Mouse (Mus musculus): ENCODE measurements around the gene Tcf20. TPM values are rescaled to one million over a fixed set of nuclear protein-coding genes. Genes with fewer than 3 reads are reported as not detected.

The Tcf20 gene
- 15.0 and 15.5 TPM in 2 replicates for polyA plus RNA-seq (2014; fragmentation: Nextera tagmentation; extraction: Ambion mirVana)

- H3K4me1 ChIP-seq (ENCODE audit: control insufficient read depth, insufficient read depth, low read length): peaks cover 33% of the 10 kb centered on the region; the same call in 1 of the 2 replicates
- H3K27ac ChIP-seq (ENCODE audit: low read length): peak within 1 kb of the TSS; percentile 21; the same call in 1 of the 2 replicates
- peak within 1 kb of the TSS; percentile 96 for H3K4me2 ChIP-seq (replicated peaks; ENCODE audit: low read depth, low read length)
- peak within 1 kb of the TSS; percentile 22; the same call in 1 of the 2 replicates for H3K9ac ChIP-seq (replicated peaks; ENCODE audit: low read depth, low read length)
- H3K9me3 ChIP-seq (ENCODE audit: control insufficient read depth, low read depth, low read length): no peaks in the 10 kb centered on the region
- no peaks in the 10 kb centered on the region for H3K36me3 ChIP-seq (ENCODE audit: control insufficient read depth, insufficient read depth, low read length)
- peak; percentile 94 for ATAC-seq (ENCODE audit: insufficient number of reproducible peaks, insufficient read depth, low FRiP score, low read depth)
- H3K27me3 ChIP-seq (ENCODE audit: control insufficient read depth, insufficient read depth, low read length): 0 out of 2 replicates have a peak, but pooled peaks cover 5% of the 10 kb centered on the region
- under 1% methylated on average over 20 of the region's 20 CpGs for WGBS
- H3K4me3 ChIP-seq (ENCODE audit: low read depth, low read length): peak within 1 kb of the TSS; percentile 39
Observed at GRCm38 (mm10) chr15:82987732-82988112, at the start of gene Tcf20. Tcf20 (minus strand) TSS chr15:82987872.

- peaks cover 36% of the 10 kb centered on the region for H3K4me1 ChIP-seq (ENCODE audit: control insufficient read depth, insufficient read depth, low read length)
- WGBS: 53% methylated on average over 14 of the region's 14 CpGs
- H3K36me3 ChIP-seq (ENCODE audit: control insufficient read depth, insufficient read depth, low read length): no peaks in the 10 kb centered on the region
- H3K9me3 ChIP-seq (ENCODE audit: control insufficient read depth, low read depth, low read length): no peaks in the 10 kb centered on the region
- H3K27ac ChIP-seq (ENCODE audit: low read length): no peak overlapping the region
- H3K27me3 ChIP-seq (ENCODE audit: control insufficient read depth, insufficient read depth, low read length): no peaks in the 10 kb centered on the region
- no peak overlapping the region for H3K4me3 ChIP-seq (ENCODE audit: low read depth, low read length)
- ATAC-seq (ENCODE audit: insufficient number of reproducible peaks, insufficient read depth, low FRiP score, low read depth): peak; percentile 34; the same call in 1 of the 2 replicates
- H3K9ac ChIP-seq (replicated peaks; ENCODE audit: low read depth, low read length): no peak overlapping the region
- no peak overlapping the region for H3K4me2 ChIP-seq (replicated peaks; ENCODE audit: low read depth, low read length)
Observed at GRCm38 (mm10) chr15:83036900-83037519, 49.3 kb upstream of the Tcf20 start.

- WGBS: 72% methylated on average over 7 of the region's 7 CpGs
- H3K27ac ChIP-seq (ENCODE audit: low read length): no peak overlapping the region
Observed at GRCm38 (mm10) chr15:83036089-83036488, 48.4 kb upstream of the Tcf20 start.

GRCm38 (mm10) chr15:83034275-83034977 lies 46.8 kb upstream of the Tcf20 start:
- H3K9me3 ChIP-seq (ENCODE audit: control insufficient read depth, low read depth, low read length): no peaks in the 10 kb centered on the region
- 14% methylated on average over 17 of the region's 17 CpGs for WGBS
- no peak for ATAC-seq (ENCODE audit: insufficient number of reproducible peaks, insufficient read depth, low FRiP score, low read depth)
- no peak overlapping the region for H3K27ac ChIP-seq (ENCODE audit: low read length)
- no peaks in the 10 kb centered on the region for H3K27me3 ChIP-seq (ENCODE audit: control insufficient read depth, insufficient read depth, low read length)
- no peak overlapping the region for H3K4me2 ChIP-seq (replicated peaks; ENCODE audit: low read depth, low read length)
- no peak overlapping the region for H3K9ac ChIP-seq (replicated peaks; ENCODE audit: low read depth, low read length)
- peaks cover 39% of the 10 kb centered on the region for H3K4me1 ChIP-seq (ENCODE audit: control insufficient read depth, insufficient read depth, low read length)
- H3K36me3 ChIP-seq (ENCODE audit: control insufficient read depth, insufficient read depth, low read length): no peaks in the 10 kb centered on the region
- H3K4me3 ChIP-seq (ENCODE audit: low read depth, low read length): no peak overlapping the region

More at GRCm38 (mm10) chr15:83036089-83036488, 48.4 kb upstream of the Tcf20 start:
- no peaks in the 10 kb centered on the region for H3K9me3 ChIP-seq (ENCODE audit: control insufficient read depth, low read depth, low read length)
- no peak overlapping the region for H3K4me2 ChIP-seq (replicated peaks; ENCODE audit: low read depth, low read length)
- H3K4me3 ChIP-seq (ENCODE audit: low read depth, low read length): no peak overlapping the region
- H3K36me3 ChIP-seq (ENCODE audit: control insufficient read depth, insufficient read depth, low read length): no peaks in the 10 kb centered on the region
- H3K9ac ChIP-seq (replicated peaks; ENCODE audit: low read depth, low read length): no peak overlapping the region
- ATAC-seq (ENCODE audit: insufficient number of reproducible peaks, insufficient read depth, low FRiP score, low read depth): no peak
- peaks cover 36% of the 10 kb centered on the region for H3K4me1 ChIP-seq (ENCODE audit: control insufficient read depth, insufficient read depth, low read length)
- no peaks in the 10 kb centered on the region for H3K27me3 ChIP-seq (ENCODE audit: control insufficient read depth, insufficient read depth, low read length)

- Histone ChIP-seq H3K4me3 (ENCODE audit: low read depth, low read length) (no peak within 1 kb of the TSS), H3K27me3 (ENCODE audit: control insufficient read depth, insufficient read depth, low read length) (no peaks in the 10 kb centered on the region), H3K9me3 (ENCODE audit: control insufficient read depth, low read depth, low read length) (no peaks in the 10 kb centered on the region), H3K4me2 (replicated peaks; ENCODE audit: low read depth, low read length) (no peak within 1 kb of the TSS), H3K36me3 (ENCODE audit: control insufficient read depth, insufficient read depth, low read length) (no peaks in the 10 kb centered on the region), H3K9ac (replicated peaks; ENCODE audit: low read depth, low read length) (no peak within 1 kb of the TSS), H3K27ac (ENCODE audit: low read length) (peak within 1 kb of the TSS; percentile 33; the same call in 1 of the 2 replicates), H3K4me1 (ENCODE audit: control insufficient read depth, insufficient read depth, low read length) (peaks cover 37% of the 10 kb centered on the region)
- WGBS: 50% methylated on average over 17 of the region's 17 CpGs
- ATAC-seq (ENCODE audit: insufficient number of reproducible peaks, insufficient read depth, low FRiP score, low read depth): no peak
Observed at GRCm38 (mm10) chr15:83032981-83033541, 45.4 kb upstream of the Tcf20 start, which contains the start of gene Nfam1. Nfam1 (minus strand) TSS chr15:83033306.

GRCm38 (mm10) chr15:83030884-83031283 lies 43.2 kb upstream of the Tcf20 start:
- H3K27ac ChIP-seq (ENCODE audit: low read length): no peak overlapping the region; the same call in 1 of the 2 replicates
- 57% methylated on average over 4 of the region's 4 CpGs for WGBS
- peaks cover 32% of the 10 kb centered on the region for H3K4me1 ChIP-seq (ENCODE audit: control insufficient read depth, insufficient read depth, low read length)
- ATAC-seq (ENCODE audit: insufficient number of reproducible peaks, insufficient read depth, low FRiP score, low read depth): no peak
- no peak overlapping the region for H3K4me2 ChIP-seq (replicated peaks; ENCODE audit: low read depth, low read length)
- H3K27me3 ChIP-seq (ENCODE audit: control insufficient read depth, insufficient read depth, low read length): no peaks in the 10 kb centered on the region
- no peak overlapping the region for H3K4me3 ChIP-seq (ENCODE audit: low read depth, low read length)
- H3K9ac ChIP-seq (replicated peaks; ENCODE audit: low read depth, low read length): no peak overlapping the region
- H3K36me3 ChIP-seq (ENCODE audit: control insufficient read depth, insufficient read depth, low read length): no peaks in the 10 kb centered on the region
- H3K9me3 ChIP-seq (ENCODE audit: control insufficient read depth, low read depth, low read length): no peaks in the 10 kb centered on the region

- WGBS: 51% methylated on average over 11 of the region's 11 CpGs
- ATAC-seq (ENCODE audit: insufficient number of reproducible peaks, insufficient read depth, low FRiP score, low read depth): peak; percentile 46; the same call in 1 of the 2 replicates
- no peak overlapping the region for H3K9ac ChIP-seq (replicated peaks; ENCODE audit: low read depth, low read length)
Observed at GRCm38 (mm10) chr15:83029725-83030718, 42.4 kb upstream of the Tcf20 start.

More at GRCm38 (mm10) chr15:83029725-83030718, 42.4 kb upstream of the Tcf20 start:
- Histone ChIP-seq H3K36me3 (ENCODE audit: control insufficient read depth, insufficient read depth, low read length) (no peaks in the 10 kb centered on the region), H3K9me3 (ENCODE audit: control insufficient read depth, low read depth, low read length) (no peaks in the 10 kb centered on the region), H3K4me2 (replicated peaks; ENCODE audit: low read depth, low read length) (no peak overlapping the region), H3K27me3 (ENCODE audit: control insufficient read depth, insufficient read depth, low read length) (no peaks in the 10 kb centered on the region), H3K4me1 (ENCODE audit: control insufficient read depth, insufficient read depth, low read length) (peaks cover 39% of the 10 kb centered on the region), H3K4me3 (ENCODE audit: low read depth, low read length) (no peak overlapping the region), H3K27ac (ENCODE audit: low read length) (peak overlapping the region; percentile 21; the same call in 1 of the 2 replicates)

All from stomach, embryonic 14.5 days (tissue).